Mouse (Mus musculus): ENCODE measurements around the gene Zkscan14.

The Zkscan14 gene

GRCm38 (mm10) chr5:145203936-145204691 is 2.4 kb upstream of the Zkscan14 start, which contains the start of gene Zkscan5:
Gene Zkscan5, plus strand, starts transcription at chr5:145204562.
- in situ Hi-C loops (cut with MboI, MseI): loop anchor here (25.0 kb wide), 1 partner anchor 842 kb away; the partner anchor contains the start of gene Baiap2l1

GRCm38 (mm10) chr5:145202446-145202845 is 778 bp upstream of the Zkscan14 start:
- in situ Hi-C loops (cut with MboI, MseI): loop anchor here (25.0 kb wide), 1 partner anchor 840 kb away; the partner anchor contains the start of gene Baiap2l1

GRCm38 (mm10) chr5:145200387-145200786 is 1.3 kb downstream of the Zkscan14 start:
- in situ Hi-C loops (cut with MboI, MseI): loop anchor here (25.0 kb wide), 1 partner anchor 838 kb away; the partner anchor contains the start of gene Baiap2l1

GRCm38 (mm10) chr5:145191962-145192361 is 9.7 kb downstream of the Zkscan14 start, which contains the start of gene Atp5j2:
Gene Atp5j2, minus strand, starts transcription at chr5:145192062.
- in situ Hi-C loops (cut with MboI, MseI): no loop called here

GRCm38 (mm10) chr5:145190875-145191798 is 10.5 kb downstream of the Zkscan14 start:
- in situ Hi-C loops (cut with MboI, MseI): no loop called here

- in situ Hi-C loops (cut with MboI, MseI): no loop called here
These were observed 11.3 kb downstream of the Zkscan14 start for GRCm38 (mm10) chr5:145190373-145190772.

GRCm38 (mm10) chr5:145189416-145189815 is 12.3 kb downstream of the Zkscan14 start:
- in situ Hi-C loops (cut with MboI, MseI): no loop called here

GRCm38 (mm10) chr5:145185244-145185643 is 16.4 kb downstream of the Zkscan14 start:
- in situ Hi-C loops (cut with MboI, MseI): no loop called here

GRCm38 (mm10) chr5:145178461-145178980 is 23.1 kb downstream of the Zkscan14 start:
- in situ Hi-C loops (cut with MboI, MseI): no loop called here

- in situ Hi-C loops (cut with MboI, MseI): loop anchor here (10.0 kb wide), 1 partner anchor 202 kb away; the partner anchor contains the start of gene Smurf1
These were observed 34.4 kb downstream of the Zkscan14 start for GRCm38 (mm10) chr5:145167306-145167661.

GRCm38 (mm10) chr5:145166536-145167305 is 34.9 kb downstream of the Zkscan14 start, which contains the start of the genes Ptcd1 and Cpsf4:
Gene Ptcd1, minus strand, starts transcription at chr5:145167108.
Gene Cpsf4, plus strand, starts transcription at chr5:145167213.
- in situ Hi-C loops (cut with MboI, MseI): loop anchor here (10.0 kb wide), 1 partner anchor 202 kb away; the partner anchor contains the start of gene Smurf1

GRCm38 (mm10) chr5:145165184-145165583 is 36.5 kb downstream of the Zkscan14 start:
- in situ Hi-C loops (cut with MboI, MseI): loop anchor here (10.0 kb wide), 1 partner anchor 200 kb away; the partner anchor contains the start of gene Smurf1

GRCm38 (mm10) chr5:145164710-145165109 is 37.0 kb downstream of the Zkscan14 start:
- in situ Hi-C loops (cut with MboI, MseI): loop anchor here (10.0 kb wide), 1 partner anchor 200 kb away; the partner anchor contains the start of gene Smurf1

GRCm38 (mm10) chr5:145161361-145161760 is 40.3 kb downstream of the Zkscan14 start:
- in situ Hi-C loops (cut with MboI, MseI): loop anchor here (10.0 kb wide), 1 partner anchor 197 kb away; the partner anchor contains the start of gene Smurf1

GRCm38 (mm10) chr5:145152690-145153089 is 49.0 kb downstream of the Zkscan14 start:
- in situ Hi-C loops (cut with MboI, MseI): no loop called here

- in situ Hi-C loops (cut with MboI, MseI): no loop called here
These were observed 52.4 kb downstream of the Zkscan14 start for GRCm38 (mm10) chr5:145149294-145149693.

- in situ Hi-C loops (cut with MboI, MseI): no loop called here
These were observed 53.9 kb downstream of the Zkscan14 start for GRCm38 (mm10) chr5:145147748-145148147.
